ENCODE assay signal across 11 mouse cellular contexts in the genomic region with DNA sequence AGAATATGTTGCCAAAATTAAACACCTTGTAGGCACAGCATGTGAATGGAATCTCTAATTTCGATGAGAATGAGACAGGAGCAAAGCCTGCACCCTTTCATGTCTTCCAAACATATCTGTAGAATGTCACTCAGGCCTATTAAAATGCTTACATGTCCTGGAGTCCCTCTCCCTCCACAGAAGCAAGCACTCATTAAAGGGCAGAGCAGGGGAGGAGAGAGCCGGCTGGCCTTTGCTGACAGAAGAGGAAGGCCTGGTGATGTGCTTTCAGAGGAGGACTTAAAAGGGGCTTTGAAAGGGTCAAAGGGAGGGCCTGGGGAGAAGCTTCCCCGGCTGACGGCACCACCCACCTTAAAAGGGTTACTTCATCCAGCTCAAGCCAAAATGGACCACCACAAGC.
A peak's percentile ranks its signal among the peaks of the same experiment; 100 is the strongest.
DNase-seq lines count a peak whose midpoint lies in the region; ATAC-seq and TF ChIP-seq lines count a peak whose summit lies in the region.
"Had no signal": no experiment of that assay in that cellular context is flagged by ENCODE, and none has a peak within 500 bp of the region (broad histone marks: within the 10 kb centered on the region; RNA-seq: fewer than 3 reads in every experiment).

No protein-coding gene starts in this region.

- no peaks in the 10 kb centered on the region for H3K9me3 ChIP-seq in heart, embryonic 10.5 days
- H3K9me3 ChIP-seq in neural tube, embryonic 13.5 days, result no peaks in the 10 kb centered on the region
- no peaks in the 10 kb centered on the region for H3K9me3 ChIP-seq in hindbrain, postnatal 0 days (ENCODE audit: low read length)
- no peaks in the 10 kb centered on the region for H3K9me3 ChIP-seq in liver, postnatal 0 days (ENCODE audit: low read length)
- H3K9me3 ChIP-seq: limb, embryonic 10.5 days had no signal

- no peak for ATAC-seq in neural tube, embryonic 13.5 days (ENCODE audit: low read depth)
- no peak for ATAC-seq in hindbrain, postnatal 0 days
- ATAC-seq in liver, postnatal 0 days, result no peak
- ATAC-seq: intestine, postnatal 0 days had no signal

- no peak overlapping the region for H3K4me2 ChIP-seq in neural tube, embryonic 13.5 days
- no peak overlapping the region for H3K4me2 ChIP-seq in hindbrain, postnatal 0 days (ENCODE audit: low read depth, low read length)
- H3K4me2 ChIP-seq in liver, postnatal 0 days (ENCODE audit: low read depth, low read length), result no peak overlapping the region

- peak; percentile 76 for DNase-seq in heart, embryonic 10.5 days (ENCODE audit: low spot score)
- no peak for DNase-seq in heart, postnatal 10 days
- DNase-seq in neural tube, embryonic 10.5 days (ENCODE audit: extremely low spot score, low spot score), result no peak
- no peak for DNase-seq in hindbrain, postnatal 0 days (ENCODE audit: low spot score)
- DNase-seq in cerebellum, adult 18-20 months, result no peak
- no peak for DNase-seq in adrenal gland, postnatal 25 days
- DNase-seq in liver, postnatal 0 days, result no peak
- DNase-seq: heart, adult 11 months had no signal

- no peak for TF ChIP-seq CTCF in hindbrain, postnatal 0 days (IDR thresholded peaks at IDR 0.05; ENCODE audit: low read depth)
- TF ChIP-seq CTCF in liver, postnatal 0 days (IDR thresholded peaks at IDR 0.05; ENCODE audit: low read depth), result no peak

- H3K27ac ChIP-seq in heart, embryonic 10.5 days, result peak overlapping the region; percentile 43
- 0 out of 2 replicates have a peak overlapping the region, but pooled peaks have one; percentile 42 for H3K27ac ChIP-seq in neural tube, embryonic 13.5 days (replicated peaks)
- H3K27ac ChIP-seq in hindbrain, postnatal 0 days, result peak overlapping the region; percentile 23
- no peak overlapping the region for H3K27ac ChIP-seq in liver, postnatal 0 days (ENCODE audit: low read depth)
- H3K27ac ChIP-seq: limb, embryonic 10.5 days had no signal

- intact Hi-C loops in heart, postnatal 10 days (cut with DNase I), result no loop called here

- TF ChIP-seq EP300 in liver, postnatal 0 days (IDR thresholded peaks at IDR 0.05; ENCODE audit: low read depth), result no peak

- WGBS in heart, embryonic 10.5 days, result 19% methylated on average over 4 of the region's 4 CpGs
- 20% methylated on average over 4 of the region's 4 CpGs for WGBS in neural tube, embryonic 13.5 days
- 14% methylated on average over 4 of the region's 4 CpGs for WGBS in hindbrain, postnatal 0 days
- 72% methylated on average over 4 of the region's 4 CpGs for WGBS in liver, postnatal 0 days (ENCODE audit: insufficient replicate concordance)

- H3K9ac ChIP-seq in neural tube, embryonic 13.5 days, result no peak overlapping the region
- no peak overlapping the region for H3K9ac ChIP-seq in hindbrain, postnatal 0 days (replicated peaks; ENCODE audit: low read length)
- no peak overlapping the region for H3K9ac ChIP-seq in liver, postnatal 0 days (replicated peaks)

- no peaks in the 10 kb centered on the region for H3K27me3 ChIP-seq in heart, embryonic 10.5 days (ENCODE audit: insufficient read depth, poor library complexity, severe bottlenecking)
- H3K27me3 ChIP-seq in neural tube, embryonic 13.5 days, result 0 out of 2 replicates have a peak, but pooled peaks cover 3% of the 10 kb centered on the region
- no peaks in the 10 kb centered on the region for H3K27me3 ChIP-seq in hindbrain, postnatal 0 days (ENCODE audit: insufficient read depth, low read length)
- H3K27me3 ChIP-seq in liver, postnatal 0 days (ENCODE audit: insufficient read depth, low read length), result no peaks in the 10 kb centered on the region

- peaks cover 78% of the 10 kb centered on the region for H3K4me1 ChIP-seq in heart, embryonic 10.5 days
- peaks cover 46% of the 10 kb centered on the region for H3K4me1 ChIP-seq in neural tube, embryonic 13.5 days (replicated peaks)
- peaks cover 19% of the 10 kb centered on the region for H3K4me1 ChIP-seq in hindbrain, postnatal 0 days (ENCODE audit: insufficient read depth, low read length)
- H3K4me1 ChIP-seq in liver, postnatal 0 days (ENCODE audit: insufficient read depth), result no peaks in the 10 kb centered on the region

- no peak overlapping the region for H3K4me3 ChIP-seq in heart, embryonic 10.5 days
- no peak overlapping the region for H3K4me3 ChIP-seq in neural tube, embryonic 13.5 days
- H3K4me3 ChIP-seq in hindbrain, postnatal 0 days (ENCODE audit: low read length), result no peak overlapping the region
- H3K4me3 ChIP-seq in liver, postnatal 0 days (ENCODE audit: low read depth, low read length), result no peak overlapping the region
- H3K4me3 ChIP-seq: limb, embryonic 10.5 days had no signal

- H3K36me3 ChIP-seq in heart, embryonic 10.5 days, result no peaks in the 10 kb centered on the region
- no peaks in the 10 kb centered on the region for H3K36me3 ChIP-seq in neural tube, embryonic 13.5 days
- H3K36me3 ChIP-seq in hindbrain, postnatal 0 days (ENCODE audit: insufficient read depth, low read length), result no peaks in the 10 kb centered on the region
- H3K36me3 ChIP-seq in liver, postnatal 0 days (replicated peaks; ENCODE audit: insufficient read depth, low read length), result no peaks in the 10 kb centered on the region
- H3K36me3 ChIP-seq: limb, embryonic 10.5 days had no signal
